Mouse (Mus musculus): ENCODE data around the gene Cfd. TPM values are rescaled to one million over a fixed set of nuclear protein-coding genes. Genes with fewer than 3 reads are reported as not detected.

Cfd gene
- total and polyA plus RNA-seq, 3 experiments, result 0.26 TPM; not detected in 2

- H3K79me2 ChIP-seq (replicated peaks; ENCODE audit: control insufficient read depth, extremely low read depth, insufficient read depth, poor library complexity, severe bottlenecking), result peaks cover 86% of the 10 kb centered on the region
- DNase-seq (ENCODE audit: extremely low read depth), result no peak
- in situ Hi-C loops (cut with MboI; ENCODE audit: low pct_ligation_motif_present, low pct_unique_long_range_greater_than_20kb, low sequenced_read_pairs), result no loop called here
- H3K27ac ChIP-seq (ENCODE audit: insufficient read depth, low read depth), result peak overlapping the region; percentile 97
- H3K9me3 ChIP-seq (replicated peaks; ENCODE audit: low read length), result no peaks in the 10 kb centered on the region
- peak overlapping the region; percentile 33 for H3K4me2 ChIP-seq (ENCODE audit: insufficient read depth, low read depth, poor library complexity, severe bottlenecking)
- dilution Hi-C loops (cut with MboI; ENCODE audit: extremely low pct_ligation_motif_present, extremely low pct_unique_long_range_greater_than_20kb, low sequenced_read_pairs), result no loop called here
- peak overlapping the region; percentile 43; the same call in 1 of the 2 replicates for H3K9ac ChIP-seq (ENCODE audit: insufficient read depth, low read depth)
- TF ChIP-seq BHLHE40 (IDR thresholded peaks at IDR 0.05; ENCODE audit: low read depth, low read length) (peak; percentile 60), MAFK (IDR thresholded peaks at IDR 0.05; ENCODE audit: insufficient replicate concordance, low read length) (no peak)
- peaks cover 67 to 91% of the 10 kb centered on the region in 2 experiments for H3K36me3 ChIP-seq (replicated peaks in 1 of 2; ENCODE audit: control insufficient read depth in 1 of 2, insufficient read depth in 1 of 2, low read length in 1 of 2)
- H3K4me1 ChIP-seq (ENCODE audit: control insufficient read depth in 1 of 2, insufficient read depth in 2 of 2), result peaks cover 79 to 96% of the 10 kb centered on the region in 2 experiments
- H3K4me3 ChIP-seq (replicated peaks in 1 of 3; ENCODE audit: low read depth in 2 of 3, low read length in 2 of 3, poor library complexity in 1 of 3), result peak overlapping the region in 1 of 3 experiments; percentile 40
- H3K27me3 ChIP-seq (replicated peaks), result no peaks in the 10 kb centered on the region
Measured at GRCm38 (mm10) chr10:79936911-79937441, 46.3 kb downstream of the Cfd start.

DNA sequence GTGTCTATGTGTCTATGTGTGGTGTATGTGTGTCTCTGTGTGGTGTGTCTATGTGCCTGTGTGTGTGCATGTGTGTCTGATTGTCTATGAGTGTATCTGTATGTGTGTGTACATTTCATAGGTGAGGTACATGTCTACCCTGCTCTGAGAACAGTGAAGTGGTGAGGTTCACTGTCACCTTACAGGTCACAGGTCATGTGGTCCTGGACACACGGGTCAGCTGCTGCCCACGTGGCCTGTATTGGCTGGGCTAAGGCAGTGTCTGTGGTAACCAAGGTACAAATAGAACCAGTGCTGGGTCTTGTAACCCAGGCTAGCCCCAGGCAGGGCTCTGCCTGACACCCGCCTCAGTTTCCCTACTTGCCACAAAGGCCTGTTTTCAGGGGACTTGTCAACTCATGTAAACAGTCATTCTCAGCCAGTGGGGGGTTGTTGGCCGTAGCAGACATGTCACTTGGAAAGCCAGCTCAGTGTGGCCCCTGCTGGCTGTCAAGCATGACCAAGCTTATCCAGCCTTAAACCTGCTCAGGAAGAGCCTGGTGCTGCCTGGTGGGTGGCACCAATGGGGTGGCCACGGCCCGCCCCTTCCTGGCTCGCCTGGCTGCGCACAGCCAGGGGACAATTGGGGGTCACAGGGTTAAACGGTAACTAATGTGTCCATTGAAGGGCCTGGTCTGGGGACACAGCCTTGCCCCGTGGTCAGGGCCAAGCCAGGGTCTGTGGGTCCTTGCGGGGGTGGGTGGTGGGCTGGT lies 47.3 kb downstream of the Cfd start:
- Histone ChIP-seq H3K79me2 (replicated peaks; ENCODE audit: control insufficient read depth, extremely low read depth, insufficient read depth, poor library complexity, severe bottlenecking) (peaks cover 86% of the 10 kb centered on the region), H3K27ac (ENCODE audit: insufficient read depth, low read depth) (peak overlapping the region; percentile 97)
- TF ChIP-seq CHD1 (IDR thresholded peaks at IDR 0.05; ENCODE audit: low read depth, low read length) (0 out of 2 replicates have a peak, but pooled peaks have one; percentile 37), MXI1 (IDR thresholded peaks at IDR 0.05; ENCODE audit: low read depth, low read length) (peak; percentile 55), MAFK (IDR thresholded peaks at IDR 0.05; ENCODE audit: insufficient replicate concordance, low read length) (no peak), NRF1 (IDR thresholded peaks at IDR 0.05; ENCODE audit: low read depth, low read length) (no peak), TCF12 (IDR thresholded peaks at IDR 0.05; ENCODE audit: low read depth, low read length) (0 out of 2 replicates have a peak, but pooled peaks have one; percentile 2), GABPA (IDR thresholded peaks at IDR 0.05; ENCODE audit: insufficient replicate concordance, low read depth, low read length) (no peak), CTCF (conservative IDR thresholded peaks at IDR 0.05 in 1 of 2, IDR thresholded peaks at IDR 0.05 in 1 of 2; ENCODE audit: low read depth in 2 of 2, low read length in 2 of 2) (peak in 1 of 2 experiments; percentile 5; a peak in 1 of 4 replicates), JUN (IDR thresholded peaks at IDR 0.05; ENCODE audit: insufficient read depth, low read depth, low read length) (no peak), ZMIZ1 (IDR thresholded peaks at IDR 0.05; ENCODE audit: low read depth, low read length) (no peak), JUND (conservative IDR thresholded peaks at IDR 0.05; ENCODE audit: low read depth, low read length) (no peak), EP300 (IDR thresholded peaks at IDR 0.05; ENCODE audit: low read length) (no peak), SMC3 (IDR thresholded peaks at IDR 0.05; ENCODE audit: low read depth, low read length) (no peak), ETS1 (conservative IDR thresholded peaks at IDR 0.05; ENCODE audit: low read depth, low read length) (no peak), USF1 (IDR thresholded peaks at IDR 0.05; ENCODE audit: low read depth, low read length) (peak; percentile 48), POLR2A (IDR thresholded peaks at IDR 0.05; ENCODE audit: low read depth, low read length) (peak; percentile 23; the same call in 1 of the 2 replicates), ELF1 (IDR thresholded peaks at IDR 0.05; ENCODE audit: low read depth, low read length) (no peak), MYC (IDR thresholded peaks at IDR 0.05; ENCODE audit: low read depth, low read length) (peak; percentile 31; the same call in 1 of the 2 replicates), ZKSCAN1 (IDR thresholded peaks at IDR 0.05; ENCODE audit: borderline replicate concordance, low read depth, low read length) (no peak)

More for the DNA sequence above, 47.3 kb downstream of the Cfd start:
- Histone ChIP-seq H3K9me3 (replicated peaks; ENCODE audit: low read length) (no peaks in the 10 kb centered on the region), H3K36me3 (replicated peaks in 1 of 2; ENCODE audit: control insufficient read depth in 1 of 2, insufficient read depth in 1 of 2, low read length in 1 of 2) (peaks cover 61 to 90% of the 10 kb centered on the region in 2 experiments), H3K4me3 (replicated peaks in 1 of 3; ENCODE audit: low read depth in 2 of 3, low read length in 2 of 3, poor library complexity in 1 of 3) (peak overlapping the region in 1 of 3 experiments; percentile 40), H3K27me3 (replicated peaks) (no peaks in the 10 kb centered on the region), H3K4me2 (ENCODE audit: insufficient read depth, low read depth, poor library complexity, severe bottlenecking) (no peak overlapping the region; the same call in 1 of the 2 replicates), H3K9ac (ENCODE audit: insufficient read depth, low read depth) (no peak overlapping the region), H3K4me1 (ENCODE audit: control insufficient read depth in 1 of 2, insufficient read depth in 2 of 2) (peaks cover 79 to 96% of the 10 kb centered on the region in 2 experiments)
- DNase-seq (ENCODE audit: extremely low read depth), result no peak
- dilution Hi-C loops (cut with MboI; ENCODE audit: extremely low pct_ligation_motif_present, extremely low pct_unique_long_range_greater_than_20kb, low sequenced_read_pairs) (no loop called here), in situ Hi-C loops (cut with MboI; ENCODE audit: low pct_ligation_motif_present, low pct_unique_long_range_greater_than_20kb, low sequenced_read_pairs) (no loop called here)
